Mouse (Mus musculus) neural tube, postnatal 0 days (tissue): ENCODE measurements around the gene Pate1. TPM values are rescaled to one million over a fixed set of nuclear protein-coding genes. Genes with fewer than 3 reads are reported as not detected.

ENCODE experiments used
- polyA plus RNA-seq: library from polyadenylated mRNA; unstranded; fragments of >200 nt; fragmentation: Nextera tagmentation; extraction: Ambion mirVana; gene quantifications from 2 replicates; pipeline ENCODE4 v1.2.1, GENCODE M21; 2015

Pate1 gene
- polyA plus RNA-seq = not detected in 2 replicates

GRCm38 (mm10) chr9:35687013-35687412 is at the start of gene Pate1:
Gene Pate1 (minus strand): TSS chr9:35687390.

GRCm38 (mm10) chr9:35648102-35648501 is 39.1 kb downstream of the Pate1 start, which contains the start of gene Pate3:
Gene Pate3 (minus strand): TSS chr9:35648202.

Other genes with a start within 250 kb of the Pate1 start
- not detected in 2 replicates for gene Gm1113, start 169.1 kb downstream of the Pate1 start, polyA plus RNA-seq
- 24.8 and 25.4 TPM in 2 replicates for gene Ddx25, start 128.9 kb downstream of the Pate1 start, polyA plus RNA-seq
- gene Pus3, start 128.8 kb downstream of the Pate1 start, polyA plus RNA-seq = 12.1 and 12.5 TPM in 2 replicates
- gene Pate2, start 117.1 kb downstream of the Pate1 start, polyA plus RNA-seq = 0.65 and 0.93 TPM in 2 replicates
- gene Hyls1, start 117.0 kb downstream of the Pate1 start, polyA plus RNA-seq = 9.9 and 10.3 TPM in 2 replicates
- not detected in 2 replicates for gene Pate4, start 75.4 kb downstream of the Pate1 start, polyA plus RNA-seq
- not detected in 2 replicates for gene Pate3, start 39.2 kb downstream of the Pate1 start, polyA plus RNA-seq
- not detected in 2 replicates for gene Gm17677, start 53.7 kb upstream of the Pate1 start, polyA plus RNA-seq
- gene Gm17727, start 90.7 kb upstream of the Pate1 start, polyA plus RNA-seq = not detected in 2 replicates
- gene Gm27235, start 102.7 kb upstream of the Pate1 start, polyA plus RNA-seq = not detected in 2 replicates
- gene D730048I06Rik, start 102.7 kb upstream of the Pate1 start, polyA plus RNA-seq = not detected in 2 replicates
- not detected in 2 replicates for gene 9230110F15Rik, start 156.8 kb upstream of the Pate1 start, polyA plus RNA-seq
- gene 9230113P08Rik, start 221.0 kb upstream of the Pate1 start, polyA plus RNA-seq = not detected in 2 replicates